Mouse (Mus musculus): ENCODE measurements around the gene Uqcrc2.

DNA sequence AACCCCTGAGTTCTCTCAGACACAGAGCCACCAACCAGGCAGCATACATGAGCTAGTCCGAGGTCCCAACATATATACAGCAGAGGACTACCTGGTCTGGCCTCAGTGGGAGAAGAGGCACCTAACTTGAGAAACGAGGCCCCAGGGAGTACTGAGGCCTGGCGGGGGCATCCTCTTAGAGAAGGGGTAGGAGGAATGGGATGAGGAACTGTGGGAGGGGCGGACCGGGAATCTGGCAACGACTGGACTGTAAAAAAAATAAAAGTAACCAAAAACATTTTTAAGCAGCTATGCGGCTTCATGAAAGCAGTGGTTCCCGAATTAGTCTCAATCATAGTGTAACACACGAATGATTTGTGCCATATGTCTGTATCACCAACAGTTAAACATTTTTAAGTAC lies 675 bp upstream of the Uqcrc2 start:
- TF ChIP-seq POLR2A (IDR thresholded peaks at IDR 0.05; ENCODE audit: borderline replicate concordance, insufficient read depth, low read length) (no peak), CTCF (IDR thresholded peaks at IDR 0.05; ENCODE audit: borderline replicate concordance, insufficient read depth, low read depth, low read length) (no peak)
